Mouse (Mus musculus): ENCODE data around the gene Eme1.

GRCm38 (mm10) chr11:94676308-94676707 lies 22.5 kb upstream of the Eme1 start:
- TF ChIP-seq CTCF (IDR thresholded peaks at IDR 0.05; ENCODE audit: low read depth, low read length) (no peak), POLR2A (IDR thresholded peaks at IDR 0.05; ENCODE audit: borderline replicate concordance, low read depth, low read length) (no peak)
